Mouse (Mus musculus): ENCODE measurements around the gene 1700013H16Rik.
"Not testable (repeated sequence)": the region's sequence is repeated elsewhere in the genome, so short reads cannot be mapped to it uniquely, and the experiment has no call there.

The 1700013H16Rik gene

GRCm38 (mm10) chrX:53757736-53758135 lies at the start of gene 1700013H16Rik:
1700013H16Rik (minus strand) TSS chrX:53757831.
- Histone ChIP-seq H3K4me1 (replicated peaks; ENCODE audit: low read depth, low read length) (no peaks in the 10 kb centered on the region), H3K9me3 (ENCODE audit: low read length) (peaks cover 5% of the 10 kb centered on the region; the same call in 1 of the 2 replicates), H3K4me3 (replicated peaks; ENCODE audit: low read length) (no peak within 1 kb of the TSS), H3K36me3 (ENCODE audit: insufficient read depth, low read length) (no peaks in the 10 kb centered on the region), H3K27me3 (ENCODE audit: insufficient read depth, low read length) (peaks cover 12% of the 10 kb centered on the region; the same call in 1 of the 2 replicates)
- TF ChIP-seq POU5F1 (IDR thresholded peaks at IDR 0.05; ENCODE audit: borderline replicate concordance, low read length) (no peak), NANOG (IDR thresholded peaks at IDR 0.05; ENCODE audit: borderline replicate concordance, low read length) (no peak), CTCF (conservative IDR thresholded peaks at IDR 0.05; ENCODE audit: low read length) (no peak)

GRCm38 (mm10) chrX:53799074-53799473 lies 41.4 kb upstream of the 1700013H16Rik start:
- TF ChIP-seq NANOG (IDR thresholded peaks at IDR 0.05; ENCODE audit: borderline replicate concordance, low read length), result no peak
- TF ChIP-seq POU5F1 (IDR thresholded peaks at IDR 0.05; ENCODE audit: borderline replicate concordance, low read length), result no peak
- no peak for TF ChIP-seq CTCF (conservative IDR thresholded peaks at IDR 0.05; ENCODE audit: low read length)
- Histone ChIP-seq H3K9me3 (ENCODE audit: low read length) (no peaks in the 10 kb centered on the region), H3K4me3 (replicated peaks; ENCODE audit: low read length) (no peak overlapping the region), H3K36me3 (ENCODE audit: insufficient read depth, low read length) (no peaks in the 10 kb centered on the region), H3K27me3 (ENCODE audit: insufficient read depth, low read length) (no peaks in the 10 kb centered on the region), H3K4me1 (replicated peaks; ENCODE audit: low read depth, low read length) (no peaks in the 10 kb centered on the region)

GRCm38 (mm10) chrX:53797519-53797918 lies 39.9 kb upstream of the 1700013H16Rik start, which contains the start of gene Xlr:
Xlr (minus strand) TSS chrX:53797706.
- not testable (repeated sequence) for H3K9me3 ChIP-seq (ENCODE audit: low read length); H3K27me3 ChIP-seq (ENCODE audit: insufficient read depth, low read length); H3K4me1 ChIP-seq (replicated peaks; ENCODE audit: low read depth, low read length); H3K36me3 ChIP-seq (ENCODE audit: insufficient read depth, low read length); H3K4me3 ChIP-seq (replicated peaks; ENCODE audit: low read length)

- H3K4me1 ChIP-seq (replicated peaks; ENCODE audit: low read depth, low read length), result peaks cover 7% of the 10 kb centered on the region; the same call in 1 of the 2 replicates
- no peaks in the 10 kb centered on the region for H3K9me3 ChIP-seq (ENCODE audit: low read length)
- no peak for TF ChIP-seq POU5F1 (IDR thresholded peaks at IDR 0.05; ENCODE audit: borderline replicate concordance, low read length)
- TF ChIP-seq CTCF (conservative IDR thresholded peaks at IDR 0.05; ENCODE audit: low read length), result no peak
- no peak for TF ChIP-seq NANOG (IDR thresholded peaks at IDR 0.05; ENCODE audit: borderline replicate concordance, low read length)
- H3K27me3 ChIP-seq (ENCODE audit: insufficient read depth, low read length), result peaks cover 29% of the 10 kb centered on the region
- no peaks in the 10 kb centered on the region for H3K36me3 ChIP-seq (ENCODE audit: insufficient read depth, low read length)
- H3K4me3 ChIP-seq (replicated peaks; ENCODE audit: low read length), result peak within 1 kb of the TSS; percentile 56
Measured at GRCm38 (mm10) chrX:53776276-53776675, 18.6 kb upstream of the 1700013H16Rik start, which contains the start of gene Zfp36l3. Zfp36l3 (minus strand) TSS chrX:53776394.

- peaks cover 5% of the 10 kb centered on the region; the same call in 1 of the 2 replicates for H3K9me3 ChIP-seq (ENCODE audit: low read length)
- TF ChIP-seq NANOG (IDR thresholded peaks at IDR 0.05; ENCODE audit: borderline replicate concordance, low read length) (no peak), POU5F1 (IDR thresholded peaks at IDR 0.05; ENCODE audit: borderline replicate concordance, low read length) (no peak), CTCF (conservative IDR thresholded peaks at IDR 0.05; ENCODE audit: low read length) (no peak)
- H3K36me3 ChIP-seq (ENCODE audit: insufficient read depth, low read length), result no peaks in the 10 kb centered on the region
- H3K4me1 ChIP-seq (replicated peaks; ENCODE audit: low read depth, low read length), result no peaks in the 10 kb centered on the region
- H3K27me3 ChIP-seq (ENCODE audit: insufficient read depth, low read length), result peaks cover 12% of the 10 kb centered on the region; the same call in 1 of the 2 replicates
- H3K4me3 ChIP-seq (replicated peaks; ENCODE audit: low read length), result no peak overlapping the region
Measured at GRCm38 (mm10) chrX:53752851-53753250, 4.8 kb downstream of the 1700013H16Rik start.

GRCm38 (mm10) chrX:53728967-53729366 lies 28.7 kb downstream of the 1700013H16Rik start:
- H3K36me3 ChIP-seq (ENCODE audit: insufficient read depth, low read length), result no peaks in the 10 kb centered on the region
- H3K4me1 ChIP-seq (replicated peaks; ENCODE audit: low read depth, low read length), result no peaks in the 10 kb centered on the region
- H3K27me3 ChIP-seq (ENCODE audit: insufficient read depth, low read length), result no peaks in the 10 kb centered on the region
- TF ChIP-seq CTCF (conservative IDR thresholded peaks at IDR 0.05; ENCODE audit: low read length) (no peak), POU5F1 (IDR thresholded peaks at IDR 0.05; ENCODE audit: borderline replicate concordance, low read length) (no peak), NANOG (IDR thresholded peaks at IDR 0.05; ENCODE audit: borderline replicate concordance, low read length) (no peak)
- no peaks in the 10 kb centered on the region for H3K9me3 ChIP-seq (ENCODE audit: low read length)
- H3K4me3 ChIP-seq (replicated peaks; ENCODE audit: low read length), result no peak overlapping the region

- Histone ChIP-seq H3K4me1 (replicated peaks; ENCODE audit: low read depth, low read length) (no peaks in the 10 kb centered on the region), H3K36me3 (ENCODE audit: insufficient read depth, low read length) (no peaks in the 10 kb centered on the region), H3K9me3 (ENCODE audit: low read length) (no peaks in the 10 kb centered on the region), H3K4me3 (replicated peaks; ENCODE audit: low read length) (no peak within 1 kb of the TSS), H3K27me3 (ENCODE audit: insufficient read depth, low read length) (no peaks in the 10 kb centered on the region)
- no peak for TF ChIP-seq NANOG (IDR thresholded peaks at IDR 0.05; ENCODE audit: borderline replicate concordance, low read length)
- TF ChIP-seq CTCF (conservative IDR thresholded peaks at IDR 0.05; ENCODE audit: low read length), result no peak
- TF ChIP-seq POU5F1 (IDR thresholded peaks at IDR 0.05; ENCODE audit: borderline replicate concordance, low read length), result no peak
Measured at GRCm38 (mm10) chrX:53724596-53724995, 33.0 kb downstream of the 1700013H16Rik start, which contains the start of gene 4930502E18Rik. 4930502E18Rik (plus strand) TSS chrX:53724826.

GRCm38 (mm10) chrX:53716323-53717182 lies 41.1 kb downstream of the 1700013H16Rik start:
- Histone ChIP-seq H3K4me3 (replicated peaks; ENCODE audit: low read length) (peak overlapping the region; percentile 35; the same call in 1 of the 2 replicates), H3K27me3 (ENCODE audit: insufficient read depth, low read length) (no peaks in the 10 kb centered on the region), H3K9me3 (ENCODE audit: low read length) (no peaks in the 10 kb centered on the region), H3K36me3 (ENCODE audit: insufficient read depth, low read length) (no peaks in the 10 kb centered on the region), H3K4me1 (replicated peaks; ENCODE audit: low read depth, low read length) (no peaks in the 10 kb centered on the region)
- TF ChIP-seq POU5F1 (IDR thresholded peaks at IDR 0.05; ENCODE audit: borderline replicate concordance, low read length) (no peak), CTCF (conservative IDR thresholded peaks at IDR 0.05; ENCODE audit: low read length) (no peak), NANOG (IDR thresholded peaks at IDR 0.05; ENCODE audit: borderline replicate concordance, low read length) (no peak)

All from E14TG2a.4 (cell line).